Mouse (Mus musculus) yolk sac, embryonic 10.5 days (tissue): ENCODE measurements at regions not wholly inside any gene's neighbourhood (a gene's known extent, or its start where the extent isn't known, plus 50 kb on each side); places are given as distances from the start of the nearest gene placed in this dataset.

ENCODE experiments used
- DNase-seq: peaks from one replicate; pipeline ENCODE4 v3.0.0-alpha.2; 2017; ENCODE audit warnings: low spot score

DNA sequence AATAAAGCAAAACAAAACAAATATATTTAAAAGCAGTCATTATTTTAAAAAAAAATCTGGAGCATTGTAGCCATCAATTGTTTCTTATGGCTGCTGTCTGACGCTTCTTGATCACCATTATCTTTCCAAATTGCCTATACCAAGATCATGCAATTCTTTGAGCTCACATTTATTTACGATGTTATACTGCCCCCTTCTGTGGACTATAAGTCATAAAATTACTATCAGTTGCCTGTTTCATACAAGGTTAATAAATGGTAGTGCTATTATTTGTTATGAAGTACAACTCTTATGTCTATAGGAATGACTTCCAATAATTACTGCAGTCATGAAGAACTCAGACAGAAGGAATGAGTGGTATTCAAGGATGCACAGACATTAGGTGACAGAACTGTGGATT, 57.3 kb upstream of the Eda2r start:
- no peak for DNase-seq

DNA sequence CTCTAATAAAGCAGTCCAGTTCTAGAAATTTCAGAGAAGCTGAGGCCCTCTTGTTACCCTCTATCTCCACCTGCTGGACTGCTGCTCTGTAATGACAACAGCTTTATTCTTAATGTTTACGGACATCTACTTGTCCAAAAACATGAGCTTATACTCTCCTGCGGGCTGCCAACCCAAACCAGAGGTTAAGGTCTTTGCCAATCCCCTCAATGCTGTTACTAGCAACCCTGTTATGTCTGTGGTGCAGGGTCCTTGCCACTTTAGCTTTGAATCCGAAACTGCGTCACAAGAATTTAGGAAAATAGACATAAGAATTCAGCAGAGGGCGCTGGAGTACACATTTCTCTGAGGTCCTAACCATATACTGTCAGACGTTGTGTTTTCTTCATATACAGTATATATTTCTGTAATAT, 54.4 kb upstream of the Eda2r start:
- DNase-seq: peak; percentile 3
